Mouse (Mus musculus) embryo, embryonic 11.5 days (tissue): Measurements from ENCODE around the gene Osgepl1.
A peak's percentile ranks its signal among the peaks of the same experiment; 100 is the strongest.
"Not testable (repeated sequence)": the region's sequence is repeated elsewhere in the genome, so short reads cannot be mapped to it uniquely, and the experiment has no call there.

Experiments
- DNase-seq: peaks from one replicate; pipeline ENCODE4 v3.0.0-alpha.2; 2012; ENCODE audit warnings: low read depth, low spot score

Gene Osgepl1

DNA sequence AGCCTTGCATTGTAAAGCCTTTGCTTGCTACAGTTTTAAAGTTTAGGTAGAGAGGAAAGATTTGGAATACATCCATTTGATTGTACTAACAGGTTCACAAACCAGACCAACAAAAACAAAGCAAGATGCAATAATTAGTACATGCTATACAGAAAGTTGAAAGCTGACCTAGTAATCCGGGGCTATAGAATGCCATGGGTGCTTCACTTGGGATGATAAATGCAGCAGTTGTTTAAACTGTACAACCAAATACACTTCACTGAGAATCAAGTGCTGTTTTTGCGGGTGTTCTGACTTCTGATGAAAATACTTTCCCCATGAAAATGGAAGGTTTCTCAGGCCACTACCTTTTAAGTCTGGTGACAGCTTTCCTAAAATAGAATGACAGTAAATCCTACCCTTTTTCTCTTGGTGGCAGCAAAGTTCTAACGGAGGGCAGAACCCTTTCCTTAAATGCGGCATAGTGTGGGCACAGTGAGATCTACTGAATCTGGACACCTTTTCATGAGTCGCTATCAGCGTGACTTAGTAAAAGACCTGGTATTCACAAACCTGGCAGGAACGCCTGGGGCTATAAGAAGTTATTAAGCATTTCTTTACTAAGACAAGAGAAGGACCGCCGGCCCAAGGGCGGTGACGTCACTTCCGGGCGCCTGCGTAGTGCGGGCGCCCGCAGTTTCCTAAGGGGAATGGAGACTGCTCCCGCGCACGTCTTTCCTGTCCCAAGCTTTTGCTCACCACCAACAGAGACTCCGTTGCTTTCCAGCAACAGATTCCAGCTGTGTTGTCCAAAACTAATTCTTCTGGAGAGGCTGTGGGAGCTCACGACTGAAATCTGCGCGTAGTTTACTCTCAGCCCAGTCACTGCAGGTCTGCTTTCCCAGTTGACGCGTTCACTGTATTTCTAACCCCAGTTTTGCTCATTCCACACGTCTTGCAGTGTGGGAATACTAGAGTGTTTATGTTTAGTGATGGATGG is at the start of gene Osgepl1:
Gene Osgepl1 (plus strand): TSS at position 636 of the 979 bp plus-strand sequence.
- peak; percentile 79 for DNase-seq

DNA sequence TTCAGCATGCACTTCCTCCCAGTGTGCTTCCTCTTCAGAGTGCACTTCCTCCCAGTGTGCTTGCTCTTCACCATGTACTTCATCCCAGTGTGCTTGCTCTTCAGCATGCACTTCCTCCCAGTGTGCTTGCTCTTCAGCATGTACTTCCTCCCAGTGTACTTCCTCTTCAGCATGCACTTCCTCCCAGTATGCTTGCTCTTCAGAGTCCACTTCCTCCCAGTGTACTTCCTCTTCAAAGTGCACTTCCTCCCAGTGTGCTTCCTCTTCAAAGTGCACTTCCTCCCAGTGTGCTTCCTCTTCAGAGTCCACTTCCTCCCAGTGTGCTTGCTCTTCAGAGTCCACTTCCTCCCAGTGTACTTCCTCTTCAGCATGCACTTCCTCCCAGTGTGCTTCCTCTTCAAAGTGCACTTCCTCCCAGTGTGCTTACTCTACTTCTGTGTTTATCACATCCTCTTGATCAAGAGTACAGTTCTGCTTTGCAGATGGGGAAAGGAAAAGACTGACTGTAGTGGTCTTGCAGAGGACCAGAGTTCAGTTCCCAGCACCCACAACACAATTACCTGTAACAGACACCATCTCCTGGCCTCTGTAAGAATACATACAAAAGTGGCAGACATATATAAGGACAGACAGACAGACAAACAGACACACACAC is 48.3 kb upstream of the Osgepl1 start:
- not testable (repeated sequence) for DNase-seq

DNA sequence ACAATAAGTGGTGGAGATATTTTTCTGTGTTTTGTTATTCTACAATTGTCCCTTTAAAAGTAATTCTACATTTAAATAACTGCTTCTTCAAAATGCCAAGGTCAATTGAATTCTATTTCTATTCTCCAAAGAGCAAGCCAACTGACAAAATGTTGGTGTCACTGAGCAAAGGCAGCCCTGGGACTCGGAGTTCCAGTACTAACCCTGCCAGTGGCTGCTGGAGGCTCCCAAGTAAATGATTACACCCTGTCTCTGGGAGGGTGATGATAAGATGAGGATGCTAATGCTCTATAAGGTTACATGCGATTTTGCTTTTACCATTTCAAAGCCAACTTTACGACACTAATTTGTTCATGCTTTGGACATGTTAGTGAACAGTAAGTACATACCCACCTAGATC is 43.5 kb upstream of the Osgepl1 start:
- no peak for DNase-seq

DNA sequence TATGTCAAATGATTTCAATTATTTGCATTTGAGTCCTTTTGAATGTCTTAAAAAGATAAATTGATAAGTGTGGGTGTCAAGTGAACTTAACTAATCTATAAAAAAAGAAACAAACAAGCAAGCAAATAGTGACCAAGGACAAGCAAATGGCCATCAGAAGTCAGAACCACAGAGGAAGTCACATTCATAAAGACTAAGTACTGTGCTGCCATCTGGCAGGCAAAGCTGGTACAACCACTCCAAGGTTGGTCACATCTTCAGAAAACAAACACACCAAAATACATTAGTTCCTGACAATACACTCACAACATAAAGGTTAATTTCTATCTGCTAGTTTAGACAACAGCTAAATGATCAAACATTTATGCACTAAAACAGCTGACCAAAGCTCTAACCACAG is 40.8 kb upstream of the Osgepl1 start:
- no peak for DNase-seq

DNA sequence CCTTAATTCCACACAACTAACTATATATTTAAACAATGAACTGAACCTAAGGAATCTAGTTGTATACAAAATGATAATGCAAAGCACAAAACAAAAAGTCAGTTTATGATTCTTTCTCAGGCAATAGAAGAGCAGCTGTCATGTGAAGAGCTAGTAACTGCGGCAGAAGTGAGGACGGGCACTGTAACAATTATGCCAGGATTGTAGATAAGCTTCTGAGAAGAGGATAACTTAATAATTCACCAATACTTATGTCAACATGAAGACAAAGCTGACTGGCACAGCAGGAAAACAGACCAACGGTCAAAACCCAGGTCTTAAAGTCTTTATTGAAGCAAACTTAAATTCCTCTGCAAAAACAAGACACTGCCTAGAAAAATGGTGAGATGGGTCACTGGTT is 22.2 kb upstream of the Osgepl1 start:
- DNase-seq, result no peak

DNA sequence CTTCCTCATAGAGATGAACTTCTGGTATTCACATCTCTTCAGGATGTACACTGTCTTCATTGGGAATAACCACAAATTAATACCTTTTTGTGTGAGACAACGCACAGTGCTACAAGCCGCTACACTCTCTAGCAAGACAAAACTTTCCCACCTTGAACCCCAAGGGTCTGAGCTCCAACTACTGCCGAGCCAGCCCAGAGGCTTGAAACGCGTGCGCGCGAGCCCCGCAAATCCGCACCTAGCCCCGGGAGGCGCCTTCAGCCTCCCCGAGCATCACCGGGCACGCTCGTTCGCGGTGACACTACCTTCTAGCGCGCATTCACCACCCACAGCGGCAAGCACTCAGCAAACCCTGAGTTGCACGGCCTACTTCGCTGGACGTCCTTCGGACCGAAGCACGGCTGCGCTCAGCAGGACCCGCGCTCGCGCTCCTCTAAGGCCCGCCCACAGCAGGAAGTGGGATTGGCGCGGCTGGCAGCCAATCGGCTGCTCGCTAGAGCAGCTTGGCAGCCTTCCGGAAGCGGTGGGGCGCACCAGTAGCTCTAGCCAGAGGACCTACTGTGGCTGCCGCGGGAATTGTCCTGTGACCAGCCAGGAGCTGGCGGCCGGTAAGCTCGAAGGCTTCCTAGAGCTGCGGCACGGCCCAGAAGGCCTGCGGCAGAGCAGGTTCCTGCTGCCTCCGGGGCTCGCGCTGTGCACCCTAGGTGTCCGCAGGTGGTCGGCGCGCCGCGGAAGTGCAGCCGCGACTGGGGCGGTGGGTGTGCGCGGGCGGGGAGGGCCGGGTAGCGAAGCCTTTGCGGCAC is 16.6 kb upstream of the Osgepl1 start, which contains the start of the genes Pms1, Ormdl1 and Gm28778:
Gene Pms1 (minus strand): TSS at position 438 of the 803 bp plus-strand sequence.
Gene Ormdl1 (plus strand): TSS at position 515 of the 803 bp plus-strand sequence.
Gene Gm28778 (plus strand): TSS at position 531 of the 803 bp plus-strand sequence.
- peak; percentile 90 for DNase-seq

DNA sequence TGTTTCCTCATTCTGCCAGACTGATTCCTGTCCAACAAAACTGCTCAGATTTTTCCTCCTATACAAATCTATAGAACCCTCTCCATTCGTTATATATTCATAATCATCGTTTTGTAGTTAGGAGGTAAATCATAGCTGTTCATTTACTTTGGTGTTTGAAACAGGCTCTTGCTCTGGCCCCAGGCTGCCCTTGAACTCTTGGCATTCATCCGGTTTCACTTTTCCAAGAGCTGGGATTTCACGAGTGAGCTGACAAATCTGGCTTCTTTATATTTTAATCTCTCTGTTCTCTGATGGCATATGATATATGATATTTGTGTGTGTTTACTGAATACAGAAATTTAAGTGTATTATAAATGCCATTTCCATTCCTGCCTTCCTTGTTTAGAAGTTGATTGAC is 12.9 kb upstream of the Osgepl1 start:
- no peak for DNase-seq

DNA sequence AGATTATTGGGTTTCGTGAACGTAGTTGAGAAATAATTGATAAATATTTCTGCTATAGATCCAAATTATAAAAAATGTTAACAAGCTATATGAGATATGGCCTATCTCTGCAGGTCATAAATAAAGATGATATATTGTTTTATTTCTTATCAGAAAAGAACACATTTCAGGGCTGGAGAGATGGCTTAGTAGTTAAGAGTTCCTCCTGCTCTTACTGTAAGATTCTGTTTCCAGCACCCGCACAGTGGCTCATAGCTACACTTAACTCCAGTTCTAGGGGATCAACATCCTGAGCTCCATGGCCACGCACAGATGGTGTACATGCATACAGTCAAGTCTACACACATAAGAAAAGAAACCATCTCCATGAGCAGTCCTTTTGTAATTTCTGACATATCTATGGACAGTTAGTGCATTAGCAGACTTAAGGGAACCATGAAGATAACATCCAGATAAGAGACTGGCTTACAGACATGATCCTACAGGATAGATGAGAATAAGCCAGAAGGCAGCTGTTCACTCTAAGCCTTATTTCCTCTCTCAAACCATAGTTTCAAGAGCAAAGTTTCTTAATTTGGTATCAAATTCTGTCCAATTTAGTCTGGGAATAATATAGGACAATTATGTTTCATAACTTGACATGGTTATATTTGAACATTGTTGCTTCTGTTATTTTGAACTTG is 8.4 kb downstream of the Osgepl1 start:
- DNase-seq, result no peak

DNA sequence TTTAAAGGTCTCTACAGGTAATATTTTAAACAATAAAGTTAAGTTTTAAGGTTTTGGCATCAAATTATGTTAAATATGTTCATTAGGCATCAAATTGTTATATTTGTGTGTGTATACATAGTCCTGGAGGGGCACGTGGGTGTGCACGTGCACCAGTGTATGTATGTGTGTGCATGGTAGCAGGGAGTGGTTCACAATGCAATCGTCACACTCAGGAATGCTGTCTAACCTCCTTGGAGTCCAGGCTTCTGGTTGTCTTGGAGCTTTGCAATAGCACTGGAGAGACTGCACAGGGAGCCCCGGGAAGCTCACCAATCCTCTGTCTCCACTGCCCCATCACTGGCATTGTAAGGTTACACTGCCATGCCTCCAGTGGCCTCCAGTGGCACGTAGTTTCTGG is 9.8 kb downstream of the Osgepl1 start:
- DNase-seq, result no peak

DNA sequence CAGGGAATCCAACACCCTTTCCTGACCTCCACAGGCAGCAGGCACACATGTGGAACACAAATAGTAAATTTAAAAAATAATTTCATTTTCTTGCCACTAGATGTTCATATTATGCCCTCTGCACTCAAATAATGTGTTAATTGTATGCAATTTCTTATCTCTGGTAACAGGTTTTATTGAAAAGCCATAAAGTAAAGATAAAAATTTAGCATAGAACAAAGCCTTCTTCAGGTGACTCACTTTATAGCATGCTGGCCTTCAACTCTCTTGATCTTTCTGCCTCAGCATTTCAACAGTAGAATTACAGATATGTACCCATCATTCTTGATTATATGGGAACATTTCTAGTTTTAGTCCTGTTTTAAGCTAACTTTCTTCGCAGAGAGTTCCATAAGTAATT is 10.9 kb downstream of the Osgepl1 start:
- no peak for DNase-seq

DNA sequence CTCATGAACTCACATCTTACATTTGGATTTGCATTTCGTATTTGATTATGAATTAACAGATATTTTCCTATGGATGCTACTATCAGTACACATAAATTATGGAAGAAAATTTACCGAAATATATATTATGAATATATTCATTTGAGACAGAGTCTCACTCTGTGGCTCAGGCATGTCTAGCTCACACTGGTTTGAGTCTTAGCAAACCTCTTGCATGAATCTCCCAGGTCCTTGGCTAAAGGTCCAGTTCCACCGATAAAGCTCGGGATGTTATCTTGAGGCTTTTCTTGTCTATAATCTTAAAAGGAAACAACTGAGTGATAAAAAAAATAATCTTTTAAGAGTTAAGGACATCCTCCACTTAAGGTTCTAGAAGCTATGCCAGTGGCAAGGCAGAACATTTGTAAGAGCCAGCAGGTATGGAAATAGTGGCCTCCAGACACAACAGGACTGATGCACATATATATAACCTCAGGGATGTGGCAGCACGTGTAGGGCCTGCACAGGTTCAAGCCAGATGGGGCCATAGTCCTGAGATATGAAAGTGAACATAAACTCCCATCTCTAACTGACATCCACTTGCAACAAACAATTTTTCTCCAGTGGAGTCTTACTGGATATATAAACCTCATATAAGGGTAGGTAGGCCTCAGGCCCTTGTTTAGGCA is 11.5 kb downstream of the Osgepl1 start:
- DNase-seq, result no peak

DNA sequence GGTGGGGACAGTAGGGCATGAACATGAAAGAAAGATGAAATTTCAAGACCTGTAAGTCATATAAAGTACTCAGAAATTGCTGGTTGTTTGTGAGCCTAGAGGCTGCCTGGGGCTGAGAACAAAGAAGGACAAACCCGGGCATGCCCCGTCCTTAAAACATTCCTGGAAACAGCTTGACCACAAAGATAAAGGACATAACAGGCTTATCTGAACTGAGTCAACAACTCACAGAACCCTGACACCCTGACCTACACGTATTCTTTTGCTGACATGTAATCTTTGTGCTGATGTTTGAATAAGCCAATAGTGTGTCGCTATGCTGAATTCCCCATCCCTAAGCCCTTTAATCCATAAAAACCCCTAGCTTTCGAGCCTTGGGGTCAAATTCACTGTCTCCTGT is 20.1 kb downstream of the Osgepl1 start:
- DNase-seq, result not testable (repeated sequence)

DNA sequence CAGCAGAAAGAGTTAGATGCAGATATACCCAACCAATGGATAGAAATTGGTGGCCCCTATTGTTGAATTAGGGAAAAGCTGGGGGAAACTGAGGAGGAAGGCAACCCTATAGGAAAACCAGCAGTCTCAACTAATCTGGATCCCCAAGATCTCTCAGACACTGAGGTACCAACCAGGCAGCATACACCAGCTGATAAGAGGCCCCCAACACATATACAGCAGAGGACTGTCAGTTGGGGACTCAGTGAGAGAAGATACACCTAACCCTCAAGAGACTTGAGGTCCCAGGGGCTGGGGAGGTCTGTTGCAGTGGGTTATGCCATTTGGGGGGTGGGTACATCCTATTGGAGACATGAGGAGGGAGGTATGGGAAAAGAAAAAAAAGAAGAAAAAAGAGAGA is 22.0 kb downstream of the Osgepl1 start:
- DNase-seq, result no peak

DNA sequence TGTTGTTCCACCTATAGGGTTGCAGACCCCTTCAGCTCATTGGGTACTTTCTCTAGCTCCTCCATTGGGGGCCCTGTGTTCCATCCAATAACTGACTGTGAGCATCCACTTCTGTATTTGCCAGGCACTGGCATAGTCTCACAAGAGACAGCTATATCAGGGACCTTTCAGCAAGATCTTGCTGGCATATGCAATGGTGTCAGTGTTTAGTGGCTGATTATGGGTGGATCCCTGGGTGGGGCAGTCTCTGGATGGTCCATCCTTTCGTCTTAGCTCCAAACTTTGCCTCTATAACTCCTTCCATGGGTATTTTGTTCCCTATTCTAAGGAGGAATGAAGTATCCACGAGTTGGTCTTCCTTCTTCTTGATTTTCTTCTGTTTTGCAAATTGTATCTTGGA is 24.0 kb downstream of the Osgepl1 start:
- not testable (repeated sequence) for DNase-seq

DNA sequence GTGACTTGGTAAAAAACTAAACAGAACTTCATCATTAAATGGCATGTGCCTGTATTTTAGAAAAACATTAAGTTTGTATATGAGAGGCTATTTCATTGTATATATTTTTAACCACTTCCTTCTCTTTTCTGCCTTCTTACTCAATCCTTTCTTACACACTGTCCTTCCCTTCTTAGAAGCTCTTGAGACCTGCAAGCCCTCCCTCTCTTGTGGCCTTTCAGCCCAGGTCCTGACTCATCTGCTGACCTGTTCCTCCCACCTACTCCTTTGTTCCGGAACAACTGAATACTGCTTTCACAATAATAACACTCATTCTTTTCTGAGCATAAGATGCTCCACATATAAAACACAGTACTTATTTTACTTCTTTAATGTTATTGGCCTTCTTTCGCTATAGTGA is 27.6 kb downstream of the Osgepl1 start:
- no peak for DNase-seq

DNA sequence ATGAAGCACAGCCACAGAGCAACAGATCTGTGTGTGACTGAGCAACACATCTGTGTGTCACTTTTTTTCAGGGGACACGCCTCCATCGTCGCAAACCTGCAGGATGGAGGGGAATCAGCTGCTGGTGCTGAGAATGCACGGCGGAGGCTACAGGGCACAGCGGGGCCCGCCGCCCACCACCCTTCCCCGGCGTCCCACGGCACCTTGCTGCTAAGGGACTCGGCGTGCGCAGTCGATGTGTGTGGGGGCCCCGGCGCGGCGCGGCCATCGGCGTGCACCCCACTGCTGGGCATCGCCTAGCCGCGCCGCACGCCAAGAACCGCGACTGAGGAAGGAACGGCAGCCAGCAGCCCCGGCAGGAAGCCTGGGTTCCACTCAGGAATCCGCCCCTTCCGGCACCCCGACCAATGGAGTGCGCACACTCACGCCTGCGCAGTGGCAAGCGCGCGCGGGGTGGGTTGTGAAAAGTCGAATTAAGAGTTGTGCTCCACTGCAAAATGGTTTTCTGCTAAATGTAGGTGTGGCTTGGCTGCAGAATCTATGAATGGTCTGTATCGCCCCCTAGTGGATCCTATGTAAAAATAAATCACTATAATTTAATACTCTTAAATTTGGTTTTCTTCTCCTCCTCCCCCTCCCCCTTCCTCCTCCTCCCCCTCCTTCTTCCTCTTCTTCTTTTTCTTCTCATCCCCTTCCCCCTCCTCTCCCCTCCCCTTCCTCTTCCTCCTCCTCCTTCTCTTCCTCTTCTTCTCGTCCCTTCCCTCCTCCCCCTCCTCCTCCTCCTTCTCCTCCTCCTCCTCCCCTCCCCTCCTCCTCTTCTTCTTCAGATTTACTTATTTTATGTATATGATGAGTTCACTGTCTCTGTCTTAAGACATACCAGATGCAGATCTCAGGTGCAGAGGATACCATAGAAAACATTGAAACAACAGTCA is 39.2 kb downstream of the Osgepl1 start, which contains the start of the genes Asdurf, Gm28551 and Asnsd1:
Gene Asdurf (minus strand): TSS at position 293 of the 935 bp plus-strand sequence.
Gene Gm28551 (minus strand): TSS at position 341 of the 935 bp plus-strand sequence.
Gene Asnsd1 (minus strand): TSS at position 426 of the 935 bp plus-strand sequence.
- DNase-seq, result peak; percentile 91

DNA sequence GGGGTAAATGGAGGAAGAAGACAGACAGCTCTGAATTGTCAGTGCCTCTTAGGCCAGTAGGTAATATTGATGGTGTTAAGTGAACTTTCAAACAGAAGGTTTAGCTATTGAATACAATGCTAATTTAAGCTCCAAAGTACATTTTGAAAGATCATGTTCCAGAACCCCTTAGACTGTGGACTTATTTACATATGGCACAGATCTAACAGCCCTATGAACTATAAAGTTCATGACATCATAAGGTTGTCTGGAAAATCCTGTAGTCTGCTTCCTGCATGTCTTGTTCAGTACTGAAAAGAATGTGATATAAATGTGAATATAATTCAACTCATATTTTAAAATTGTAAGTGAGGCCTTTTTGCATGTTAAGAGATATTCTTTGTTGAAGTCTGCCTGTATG is 45.6 kb downstream of the Osgepl1 start:
- no peak for DNase-seq
